Mouse (Mus musculus) liver, postnatal 0 days (tissue): ENCODE results near the gene Hist2h3c1. TPM values are rescaled to one million over a fixed set of nuclear protein-coding genes. Genes with fewer than 3 reads are reported as not detected.

Source experiments
- ATAC-seq: fragments of 200-750 bp; cut with Nextera tagmentation; 2 replicates; pipeline ENCODE4 v1.8.0; 2017; ENCODE audit warnings: mild to moderate bottlenecking, moderate library complexity
- DNase-seq: peaks from one replicate; pipeline ENCODE4 v3.0.0-alpha.2; 2016
- H3K27ac ChIP-seq: fragments of 300-500 bp; sonication (generic); 2 replicates; pipeline ENCODE4 v1.5.1; 2014; ENCODE audit warnings: antibody characterized with exemption, moderate library complexity, mild to moderate bottlenecking, low read depth
- H3K27me3 ChIP-seq: fragments of 300-500 bp; sonication (generic); 2 replicates; pipeline ENCODE4 v1.6.1; 2014; ENCODE audit warnings: low read length, control low read depth, mixed read lengths; ENCODE audit not compliant: insufficient read depth
- H3K36me3 ChIP-seq: fragments of 300-500 bp; sonication (generic); replicated peaks from 2 replicates; pipeline ENCODE4 v1.6.1; 2014; ENCODE audit warnings: mild to moderate bottlenecking, control low read depth, low read length, moderate library complexity, mixed read lengths; ENCODE audit not compliant: insufficient read depth
- H3K4me1 ChIP-seq: fragments of 300-500 bp; sonication (generic); 2 replicates; pipeline ENCODE4 v1.6.1; 2014; ENCODE audit warnings: antibody characterized with exemption, mild to moderate bottlenecking, control low read depth; ENCODE audit not compliant: insufficient read depth
- H3K4me2 ChIP-seq: fragments of 300-500 bp; sonication (generic); 2 replicates; pipeline ENCODE4 v1.6.1; 2014; ENCODE audit warnings: low read depth, mild to moderate bottlenecking, low read length, moderate library complexity, mixed read lengths
- H3K4me3 ChIP-seq: fragments of 300-500 bp; sonication (generic); 2 replicates; pipeline ENCODE4 v1.5.1; 2014; ENCODE audit warnings: low read depth, low read length
- H3K9ac ChIP-seq: fragments of 300-500 bp; sonication (generic); replicated peaks from 2 replicates; pipeline ENCODE4 v1.6.1; 2014; ENCODE audit warnings: mild to moderate bottlenecking, moderate library complexity
- H3K9me3 ChIP-seq: fragments of 300-500 bp; sonication (generic); 2 replicates; pipeline ENCODE4 v1.6.1; 2016; ENCODE audit warnings: mild to moderate bottlenecking, control low read depth, low read length, mixed read lengths
- CTCF ChIP-seq: sonication (generic); IDR thresholded peaks from 2 replicates; pipeline ENCODE4 v1.5.1; 2016; ENCODE audit warnings: antibody characterized with exemption, low read depth
- EP300 ChIP-seq: IDR thresholded peaks from 2 replicates; pipeline ENCODE4 v1.6.1; 2016; ENCODE audit warnings: antibody characterized with exemption, low read depth, mild to moderate bottlenecking
- WGBS: fragments of 180-500 bp; shearing (Covaris S2); extraction: QIAGEN DNeasy Blood & Tissue Kit; methylation state at CpG from one replicate; pipeline ENCODE4 v1.1.7; 2014; ENCODE audit not compliant: insufficient replicate concordance; 5-methylcytosine and 5-hydroxymethylcytosine counted together
- polyA plus RNA-seq: library from polyadenylated mRNA; unstranded; fragments of >200 nt; fragmentation: Nextera tagmentation; extraction: Ambion mirVana; gene quantifications from 2 replicates; pipeline ENCODE4 v1.2.1, GENCODE M21; 2015

Hist2h3c1 gene
- polyA plus RNA-seq, 1 experiment from 2014 or later: 1.5 TPM

- no peak for ATAC-seq
- peak; percentile 36 for DNase-seq
- WGBS: 3% methylated on average over 11 of the region's 11 CpGs
- no peaks in the 10 kb centered on the region for H3K27me3 ChIP-seq
- H3K4me3 ChIP-seq: peak overlapping the region; percentile 56
- H3K36me3 ChIP-seq: no peaks in the 10 kb centered on the region
- H3K4me1 ChIP-seq: peaks cover 38% of the 10 kb centered on the region
- TF ChIP-seq EP300 (no peak; the same call in 1 of the 2 replicates), CTCF (no peak)
- H3K27ac ChIP-seq: peak overlapping the region; percentile 82
- peak overlapping the region; percentile 71 for H3K4me2 ChIP-seq
- peak overlapping the region; percentile 80 for H3K9ac ChIP-seq
- no peaks in the 10 kb centered on the region for H3K9me3 ChIP-seq
Observed at GRCm38 (mm10) chr3:96247356-96248140, 1.1 kb downstream of the Hist2h3c1 start.

- peak overlapping the region; percentile 80 for H3K9ac ChIP-seq
- H3K4me1 ChIP-seq: peaks cover 35% of the 10 kb centered on the region
- H3K36me3 ChIP-seq: no peaks in the 10 kb centered on the region
- peak overlapping the region; percentile 56 for H3K4me3 ChIP-seq
- peak overlapping the region; percentile 71 for H3K4me2 ChIP-seq
- 43% methylated on average over 6 of the region's 6 CpGs for WGBS
- H3K27ac ChIP-seq: peak overlapping the region; percentile 82
- H3K27me3 ChIP-seq: no peaks in the 10 kb centered on the region
- no peak for ATAC-seq
- H3K9me3 ChIP-seq: no peaks in the 10 kb centered on the region
- no peak for TF ChIP-seq EP300
- no peak for TF ChIP-seq CTCF
- DNase-seq: no peak
Observed at GRCm38 (mm10) chr3:96248141-96249033, 1.9 kb downstream of the Hist2h3c1 start.

DNA sequence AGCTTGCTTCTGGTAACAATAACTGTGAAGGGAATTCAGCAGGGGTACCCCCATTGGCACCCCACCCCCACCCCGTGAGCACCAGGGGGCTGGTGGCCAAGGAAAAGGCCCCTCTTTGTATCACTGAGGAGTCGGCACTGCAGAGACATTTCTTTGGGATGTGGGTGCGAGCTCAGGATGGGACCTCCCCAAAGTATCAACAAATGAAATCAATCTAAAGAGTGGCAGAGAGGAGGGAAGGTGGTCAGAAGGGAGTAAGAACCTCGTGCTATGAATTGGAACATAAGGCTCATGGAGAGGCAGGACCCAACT is 2.5 kb downstream of the Hist2h3c1 start:
- peaks cover 29% of the 10 kb centered on the region for H3K4me1 ChIP-seq
- DNase-seq (no peak), ATAC-seq (no peak)
- H3K27ac ChIP-seq: peak overlapping the region; percentile 82
- H3K4me2 ChIP-seq: peak overlapping the region; percentile 71
- WGBS: 65% methylated on average over 4 of the region's 4 CpGs
- H3K9ac ChIP-seq: peak overlapping the region; percentile 80
- H3K4me3 ChIP-seq: peak overlapping the region; percentile 56
- TF ChIP-seq CTCF (no peak), EP300 (no peak)
- no peaks in the 10 kb centered on the region for H3K27me3 ChIP-seq
- H3K9me3 ChIP-seq: no peaks in the 10 kb centered on the region
- no peaks in the 10 kb centered on the region for H3K36me3 ChIP-seq

DNA sequence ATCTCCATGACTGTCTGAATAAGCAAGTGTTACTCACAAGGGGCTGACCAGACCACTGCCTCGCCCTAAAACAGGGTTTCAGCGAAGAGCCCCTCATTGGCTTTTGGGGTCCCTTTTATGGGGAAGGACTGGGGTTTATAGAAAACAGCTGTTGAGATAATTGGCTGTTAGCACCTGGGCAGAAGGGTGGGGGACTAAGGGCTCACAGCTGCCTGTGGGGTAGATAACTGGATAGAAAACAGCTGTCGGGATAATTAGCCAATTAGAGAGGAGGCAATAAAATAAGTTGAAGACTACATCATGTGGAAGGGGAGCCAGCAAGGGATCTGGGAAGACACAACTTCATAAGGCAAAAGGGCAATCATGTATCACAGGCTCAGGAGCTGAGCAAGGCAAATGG is 4.4 kb downstream of the Hist2h3c1 start:
- no peak overlapping the region for H3K4me2 ChIP-seq
- 77% methylated on average over 3 of the region's 3 CpGs for WGBS

DNA sequence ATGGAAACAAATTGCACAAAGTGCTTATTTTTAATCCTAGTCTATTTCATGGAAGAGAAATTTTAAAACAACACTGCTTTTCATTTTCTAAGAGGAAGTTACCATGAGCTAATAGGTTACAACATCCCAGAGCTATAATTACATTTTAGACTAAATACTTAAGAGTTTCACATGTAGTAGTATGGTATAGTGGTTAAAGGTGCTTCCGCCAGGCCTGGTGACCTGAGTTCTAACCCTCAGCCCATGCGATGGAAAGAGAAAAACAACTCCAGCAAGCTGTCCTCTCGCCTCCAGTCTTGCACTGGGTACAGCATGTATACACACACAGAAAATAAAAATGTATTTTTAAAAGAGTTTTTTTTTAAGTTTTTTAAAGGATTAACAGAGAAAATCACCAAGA is 5.3 kb downstream of the Hist2h3c1 start:
- no peak for DNase-seq
- no peaks in the 10 kb centered on the region for H3K9me3 ChIP-seq
- ATAC-seq: no peak
- H3K9ac ChIP-seq: no peak overlapping the region
- no peaks in the 10 kb centered on the region for H3K27me3 ChIP-seq
- no peak overlapping the region for H3K4me2 ChIP-seq
- no peak overlapping the region for H3K4me3 ChIP-seq
- 58% methylated on average over 3 of the region's 3 CpGs for WGBS
- TF ChIP-seq CTCF (no peak), EP300 (no peak)
- H3K36me3 ChIP-seq: no peaks in the 10 kb centered on the region
- peaks cover 32% of the 10 kb centered on the region for H3K4me1 ChIP-seq
- H3K27ac ChIP-seq: 0 out of 2 replicates have a peak overlapping the region, but pooled peaks have one; percentile 25

More for the DNA sequence above, 4.4 kb downstream of the Hist2h3c1 start:
- Histone ChIP-seq H3K4me3 (no peak overlapping the region), H3K9ac (no peak overlapping the region), H3K36me3 (no peaks in the 10 kb centered on the region), H3K27ac (peak overlapping the region; percentile 53), H3K27me3 (no peaks in the 10 kb centered on the region), H3K9me3 (no peaks in the 10 kb centered on the region), H3K4me1 (peaks cover 26% of the 10 kb centered on the region)
- no peak for ATAC-seq
- no peak for TF ChIP-seq CTCF
- TF ChIP-seq EP300: peak; percentile 42; the same call in 1 of the 2 replicates
- DNase-seq: no peak
